Mouse (Mus musculus) cortical plate, adult 2 months (tissue): ENCODE measurements at regions not wholly inside any gene's neighbourhood (a gene's known extent, or its start where the extent isn't known, plus 50 kb on each side); places are given as distances from the start of the nearest gene placed in this dataset.
A peak's percentile ranks its signal among the peaks of the same experiment; 100 is the strongest.

Source experiments
- H3K27ac ChIP-seq: fragments of 200-500 bp; 2 replicates; pipeline ENCODE4 v1.5.1; 2012; ENCODE audit warnings: low read length, control low read depth, inconsistent platforms; ENCODE audit not compliant: insufficient read depth
- H3K4me1 ChIP-seq: fragments of 200-500 bp; 2 replicates; pipeline ENCODE4 v1.6.1; 2011; ENCODE audit warnings: low read length; ENCODE audit not compliant: control insufficient read depth, insufficient read depth
- H3K4me3 ChIP-seq: fragments of 200-500 bp; 2 replicates; pipeline ENCODE4 v1.5.1; 2011; ENCODE audit warnings: mild to moderate bottlenecking, low read length, control low read depth; ENCODE audit not compliant: insufficient read depth
- CTCF ChIP-seq: fragments of 200-500 bp; IDR thresholded peaks from 2 replicates; pipeline ENCODE4 v1.5.1; 2011; ENCODE audit warnings: mild to moderate bottlenecking, control low read depth, low read length; ENCODE audit not compliant: insufficient read depth; ENCODE audit errors: extremely low read depth
- POLR2A ChIP-seq: fragments of 200-500 bp; IDR thresholded peaks from 2 replicates; pipeline ENCODE4 v1.6.1; 2011; ENCODE audit warnings: mild to moderate bottlenecking, low read length, control low read depth; ENCODE audit not compliant: insufficient read depth; ENCODE audit errors: extremely low read depth

- TF ChIP-seq CTCF (no peak), POLR2A (no peak)
- no peak overlapping the region for H3K4me3 ChIP-seq
- H3K4me1 ChIP-seq, result no peaks in the 10 kb centered on the region
- H3K27ac ChIP-seq, result no peak overlapping the region
Observed at GRCm38 (mm10) chr6:99884054-99884453, 157.9 kb upstream of the Prok2 start.

- no peak overlapping the region for H3K4me3 ChIP-seq
- H3K27ac ChIP-seq, result no peak overlapping the region
- H3K4me1 ChIP-seq, result no peaks in the 10 kb centered on the region
- TF ChIP-seq POLR2A (no peak), CTCF (no peak)
Observed at GRCm38 (mm10) chr6:99881606-99882005, 155.4 kb upstream of the Prok2 start.

- TF ChIP-seq CTCF, result no peak
- no peak for TF ChIP-seq POLR2A
- Histone ChIP-seq H3K4me3 (no peak overlapping the region), H3K4me1 (no peaks in the 10 kb centered on the region), H3K27ac (no peak overlapping the region)
Observed at GRCm38 (mm10) chr6:99874852-99875251, 148.7 kb upstream of the Prok2 start.

- no peak for TF ChIP-seq CTCF
- TF ChIP-seq POLR2A, result no peak
- Histone ChIP-seq H3K27ac (no peak overlapping the region), H3K4me3 (no peak overlapping the region), H3K4me1 (no peaks in the 10 kb centered on the region)
Observed at GRCm38 (mm10) chr6:99874029-99874428, 147.8 kb upstream of the Prok2 start.

GRCm38 (mm10) chr6:99866061-99866460 is 139.9 kb upstream of the Prok2 start:
- Histone ChIP-seq H3K27ac (no peak overlapping the region), H3K4me1 (no peaks in the 10 kb centered on the region), H3K4me3 (no peak overlapping the region)
- TF ChIP-seq POLR2A (no peak), CTCF (no peak)

- no peak overlapping the region for H3K27ac ChIP-seq
- no peak overlapping the region for H3K4me3 ChIP-seq
- TF ChIP-seq POLR2A (no peak), CTCF (peak; percentile 35; the same call in 1 of the 2 replicates)
- no peaks in the 10 kb centered on the region for H3K4me1 ChIP-seq
Observed at GRCm38 (mm10) chr6:99864949-99865348, 138.8 kb upstream of the Prok2 start.

GRCm38 (mm10) chr6:99863418-99863817 is 137.2 kb upstream of the Prok2 start:
- TF ChIP-seq POLR2A (no peak), CTCF (no peak)
- Histone ChIP-seq H3K27ac (no peak overlapping the region), H3K4me1 (no peaks in the 10 kb centered on the region), H3K4me3 (no peak overlapping the region)

- TF ChIP-seq CTCF, result no peak
- H3K27ac ChIP-seq, result no peak overlapping the region
- H3K4me1 ChIP-seq, result no peaks in the 10 kb centered on the region
- H3K4me3 ChIP-seq, result no peak overlapping the region
Observed at GRCm38 (mm10) chr6:99857411-99857810, 131.2 kb upstream of the Prok2 start.

- H3K27ac ChIP-seq, result no peak overlapping the region
- no peak overlapping the region for H3K4me3 ChIP-seq
- H3K4me1 ChIP-seq, result no peaks in the 10 kb centered on the region
- TF ChIP-seq CTCF (no peak), POLR2A (no peak)
Observed at GRCm38 (mm10) chr6:99853716-99854115, 127.5 kb upstream of the Prok2 start.

- Histone ChIP-seq H3K4me3 (no peak overlapping the region), H3K27ac (no peak overlapping the region), H3K4me1 (no peaks in the 10 kb centered on the region)
- TF ChIP-seq CTCF (no peak), POLR2A (no peak)
Observed at GRCm38 (mm10) chr6:99850706-99851105, 124.5 kb upstream of the Prok2 start.

GRCm38 (mm10) chr6:99845508-99845846 is 119.3 kb upstream of the Prok2 start:
- Histone ChIP-seq H3K27ac (no peak overlapping the region), H3K4me1 (no peaks in the 10 kb centered on the region), H3K4me3 (no peak overlapping the region)
- no peak for TF ChIP-seq POLR2A
- TF ChIP-seq CTCF, result no peak
